Mouse (Mus musculus) myocyte (in vitro differentiated cells): ENCODE measurements around the gene Stk33. TPM values are rescaled to one million over a fixed set of nuclear protein-coding genes. Genes with fewer than 3 reads are reported as not detected.
A peak's percentile ranks its signal among the peaks of the same experiment; 100 is the strongest.

Experiments
- H3K27me3 ChIP-seq: one replicate; pipeline ENCODE4 v1.6.1; 2011; ENCODE audit not compliant: control insufficient read depth, insufficient read depth, insufficient read length
- H3K36me3 ChIP-seq: one replicate; pipeline ENCODE4 v1.6.1; 2011; ENCODE audit not compliant: control insufficient read depth, insufficient read depth
- H3K4me2 ChIP-seq: one replicate; pipeline ENCODE4 v1.6.1; 2011; ENCODE audit warnings: low read depth, control low read depth
- H3K4me3 ChIP-seq: one replicate; pipeline ENCODE4 v1.5.1; 2011; ENCODE audit warnings: mild to moderate bottlenecking, control low read depth, moderate library complexity
- H3K79me2 ChIP-seq: one replicate; pipeline ENCODE4 v1.6.1; 2011; ENCODE audit not compliant: control insufficient read depth, insufficient read depth
- H3ac ChIP-seq: one replicate; pipeline ENCODE4 v1.6.1; 2011; ENCODE audit not compliant: control insufficient read depth, insufficient read length
- CEBPB ChIP-seq: IDR thresholded peaks from 2 replicates; pipeline ENCODE4 v1.6.1; 2011; ENCODE audit warnings: mild to moderate bottlenecking, moderate library complexity; ENCODE audit not compliant: poor library complexity, insufficient read depth, severe bottlenecking
- E2F4 ChIP-seq: IDR thresholded peaks from one replicate; pipeline ENCODE4 v1.6.1; 2011; ENCODE audit warnings: mild to moderate bottlenecking, control low read depth, moderate library complexity; ENCODE audit not compliant: insufficient read depth
- MAX ChIP-seq: IDR thresholded peaks from one replicate; pipeline ENCODE4 v1.6.1; 2011; ENCODE audit warnings: low read depth, mild to moderate bottlenecking, control low read depth
- MYOD1 ChIP-seq, 3 experiments: IDR thresholded peaks; one replicate each; pipeline ENCODE4 v1.6.1; 2011; ENCODE audit warnings: control low read depth in 2 of 3, low read depth in 2 of 3, mild to moderate bottlenecking in 2 of 3, moderate library complexity in 1 of 3; ENCODE audit not compliant: insufficient read length in 2 of 3, control insufficient read depth in 1 of 3
- MYOG ChIP-seq, 3 experiments: IDR thresholded peaks; one replicate each; pipeline ENCODE4 v1.6.1; 2011; ENCODE audit warnings: control low read depth in 2 of 3, low read depth in 2 of 3, mild to moderate bottlenecking in 2 of 3; ENCODE audit not compliant: insufficient read length in 2 of 3, control insufficient read depth in 1 of 3, insufficient read depth in 1 of 3
- POLR2A ChIP-seq: IDR thresholded peaks from one replicate; pipeline ENCODE4 v1.6.1; 2011; ENCODE audit warnings: low read depth, mild to moderate bottlenecking, control low read depth, moderate library complexity; ENCODE audit not compliant: insufficient read length
- POLR2AphosphoS2 ChIP-seq: IDR thresholded peaks from one replicate; pipeline ENCODE4 v1.6.1; 2011; ENCODE audit warnings: low read depth, control low read depth; ENCODE audit not compliant: insufficient read length
- REST ChIP-seq: IDR thresholded peaks from one replicate; pipeline ENCODE4 v1.6.1; 2011; ENCODE audit warnings: mild to moderate bottlenecking, control low read depth, moderate library complexity; ENCODE audit not compliant: insufficient read depth, insufficient read length
- SRF ChIP-seq: IDR thresholded peaks from one replicate; pipeline ENCODE4 v1.6.1; 2011; ENCODE audit warnings: low read depth; ENCODE audit not compliant: control insufficient read depth, insufficient read length
- TCF12 ChIP-seq: IDR thresholded peaks from one replicate; pipeline ENCODE4 v1.6.1; 2011; ENCODE audit warnings: mild to moderate bottlenecking, control low read depth; ENCODE audit not compliant: poor library complexity, insufficient read depth, severe bottlenecking
- TCF3 ChIP-seq: IDR thresholded peaks from one replicate; pipeline ENCODE4 v1.6.1; 2011; ENCODE audit warnings: low read depth, control low read depth; ENCODE audit not compliant: insufficient read length
- USF1 ChIP-seq: IDR thresholded peaks from one replicate; pipeline ENCODE4 v1.6.1; 2011; ENCODE audit warnings: low read depth, mild to moderate bottlenecking, control low read depth, moderate library complexity
- polyA plus RNA-seq: library from polyadenylated mRNA; unstranded; fragments of >200 nt; fragmentation: generic; extraction: Trizol; gene quantifications from one replicate; pipeline ENCODE4 v1.2.1, GENCODE M21; 2012; ENCODE audit warnings: missing spikeins

Stk33 gene
- 0.04 TPM for polyA plus RNA-seq

- Histone ChIP-seq H3K4me2 (peak within 1 kb of the TSS; percentile 55), H3K27me3 (no peaks in the 10 kb centered on the region), H3K4me3 (no peak within 1 kb of the TSS), H3K79me2 (no peaks in the 10 kb centered on the region), H3K36me3 (no peaks in the 10 kb centered on the region), H3ac (no peak within 1 kb of the TSS)
- peak in 1 of 3 experiments; percentile 24 for TF ChIP-seq MYOG (IDR thresholded peaks at IDR 0.05; ENCODE audit: control insufficient read depth in 1 of 3, insufficient read depth in 1 of 3, insufficient read length in 2 of 3, low read depth in 2 of 3)
- no peak for TF ChIP-seq REST
- TF ChIP-seq CEBPB = no peak
These were observed at the start of gene Stk33 for GRCm38 (mm10) chr7:109438781-109439591. TSS of gene Stk33 (minus strand) at chr7:109439081.

GRCm38 (mm10) chr7:109484221-109484620 is 45.3 kb upstream of the Stk33 start:
- H3K36me3 ChIP-seq = no peaks in the 10 kb centered on the region
- TF ChIP-seq MYOG (IDR thresholded peaks at IDR 0.05; ENCODE audit: control insufficient read depth in 1 of 3, insufficient read depth in 1 of 3, insufficient read length in 2 of 3, low read depth in 2 of 3) = no peak
- no peak for TF ChIP-seq TCF12
- TF ChIP-seq SRF = no peak
- no peak for TF ChIP-seq MYOD1 (IDR thresholded peaks at IDR 0.05; ENCODE audit: control insufficient read depth in 1 of 3, insufficient read length in 2 of 3, low read depth in 2 of 3)
- no peak for TF ChIP-seq TCF3
- no peak for TF ChIP-seq REST
- TF ChIP-seq MAX = no peak
- TF ChIP-seq USF1 = no peak
- no peak for TF ChIP-seq POLR2A
- TF ChIP-seq CEBPB = no peak
- no peak for TF ChIP-seq E2F4
- TF ChIP-seq POLR2AphosphoS2 = no peak
- H3K79me2 ChIP-seq = no peaks in the 10 kb centered on the region

GRCm38 (mm10) chr7:109480765-109481197 is 41.9 kb upstream of the Stk33 start:
- TF ChIP-seq POLR2A (no peak), MYOG (IDR thresholded peaks at IDR 0.05; ENCODE audit: control insufficient read depth in 1 of 3, insufficient read depth in 1 of 3, insufficient read length in 2 of 3, low read depth in 2 of 3) (no peak)
- H3ac ChIP-seq = no peak overlapping the region
- H3K27me3 ChIP-seq = no peaks in the 10 kb centered on the region
- no peak overlapping the region for H3K4me3 ChIP-seq
- H3K79me2 ChIP-seq = no peaks in the 10 kb centered on the region
- peak overlapping the region; percentile 38 for H3K4me2 ChIP-seq
- no peaks in the 10 kb centered on the region for H3K36me3 ChIP-seq

More at GRCm38 (mm10) chr7:109484221-109484620, 45.3 kb upstream of the Stk33 start:
- H3ac ChIP-seq = no peak overlapping the region
- H3K4me2 ChIP-seq = no peak overlapping the region
- H3K4me3 ChIP-seq = no peak overlapping the region
- H3K27me3 ChIP-seq = no peaks in the 10 kb centered on the region

GRCm38 (mm10) chr7:109477926-109478325 is 39.0 kb upstream of the Stk33 start:
- no peak overlapping the region for H3K4me2 ChIP-seq
- H3K36me3 ChIP-seq = no peaks in the 10 kb centered on the region
- no peaks in the 10 kb centered on the region for H3K27me3 ChIP-seq
- H3K79me2 ChIP-seq = no peaks in the 10 kb centered on the region
- no peak overlapping the region for H3ac ChIP-seq
- no peak for TF ChIP-seq TCF12
- no peak for TF ChIP-seq MAX
- TF ChIP-seq USF1 = no peak
- no peak overlapping the region for H3K4me3 ChIP-seq

- Histone ChIP-seq H3K36me3 (no peaks in the 10 kb centered on the region), H3K27me3 (no peaks in the 10 kb centered on the region), H3K79me2 (no peaks in the 10 kb centered on the region), H3K4me2 (no peak overlapping the region), H3K4me3 (no peak overlapping the region), H3ac (no peak overlapping the region)
- no peak for TF ChIP-seq POLR2AphosphoS2
- no peak for TF ChIP-seq USF1
- no peak for TF ChIP-seq REST
- no peak for TF ChIP-seq MAX
- no peak for TF ChIP-seq SRF
- TF ChIP-seq TCF3 = no peak
- no peak for TF ChIP-seq E2F4
- no peak for TF ChIP-seq MYOD1 (IDR thresholded peaks at IDR 0.05; ENCODE audit: control insufficient read depth in 1 of 3, insufficient read length in 2 of 3, low read depth in 2 of 3)
- TF ChIP-seq MYOG (IDR thresholded peaks at IDR 0.05; ENCODE audit: control insufficient read depth in 1 of 3, insufficient read depth in 1 of 3, insufficient read length in 2 of 3, low read depth in 2 of 3) = no peak
- no peak for TF ChIP-seq CEBPB
These were observed 31.8 kb upstream of the Stk33 start for GRCm38 (mm10) chr7:109470700-109471099.
